Mouse (Mus musculus) bone marrow, adult 2 months (tissue): ENCODE data around the gene Gm21958.

Experiments
- CTCF ChIP-seq: fragments of 200-500 bp; IDR thresholded peaks from 2 replicates; pipeline ENCODE4 v1.5.1; 2011; ENCODE audit warnings: low read length, control low read depth; ENCODE audit not compliant: control insufficient read depth, insufficient read depth
- POLR2A ChIP-seq: fragments of 200-500 bp; IDR thresholded peaks from 2 replicates; pipeline ENCODE4 v1.6.1; 2011; ENCODE audit warnings: low read depth, mild to moderate bottlenecking, control low read depth, low read length, borderline replicate concordance; ENCODE audit not compliant: control insufficient read depth

GRCm38 (mm10) chr3:54714253-54714652 lies at the start of gene Gm21958:
- TF ChIP-seq CTCF (no peak), POLR2A (no peak)
